Mouse (Mus musculus): Measurements from ENCODE around the gene Esrra.

Gene Esrra

GRCm38 (mm10) chr19:6919876-6920740 lies 1.5 kb downstream of the Esrra start:
- Histone ChIP-seq H3K4me1 (replicated peaks; ENCODE audit: low read depth, low read length) (peaks cover 55% of the 10 kb centered on the region), H3K27me3 (ENCODE audit: insufficient read depth, low read length) (peaks cover 25% of the 10 kb centered on the region), H3K36me3 (ENCODE audit: insufficient read depth, low read length) (peaks cover 32% of the 10 kb centered on the region), H3K9me3 (ENCODE audit: low read length) (no peaks in the 10 kb centered on the region), H3K4me3 (replicated peaks; ENCODE audit: low read length) (peak overlapping the region; percentile 84)
- TF ChIP-seq CTCF (conservative IDR thresholded peaks at IDR 0.05; ENCODE audit: low read length) (no peak), POU5F1 (IDR thresholded peaks at IDR 0.05; ENCODE audit: borderline replicate concordance, low read length) (no peak), NANOG (IDR thresholded peaks at IDR 0.05; ENCODE audit: borderline replicate concordance, low read length) (no peak)

- Histone ChIP-seq H3K9me3 (ENCODE audit: low read length) (no peaks in the 10 kb centered on the region), H3K36me3 (ENCODE audit: insufficient read depth, low read length) (peaks cover 32% of the 10 kb centered on the region), H3K4me1 (replicated peaks; ENCODE audit: low read depth, low read length) (peaks cover 52% of the 10 kb centered on the region), H3K27me3 (ENCODE audit: insufficient read depth, low read length) (peaks cover 19% of the 10 kb centered on the region), H3K4me3 (replicated peaks; ENCODE audit: low read length) (no peak overlapping the region)
- TF ChIP-seq CTCF (conservative IDR thresholded peaks at IDR 0.05; ENCODE audit: low read length) (no peak), NANOG (IDR thresholded peaks at IDR 0.05; ENCODE audit: borderline replicate concordance, low read length) (no peak), POU5F1 (IDR thresholded peaks at IDR 0.05; ENCODE audit: borderline replicate concordance, low read length) (no peak)
These were observed 2.2 kb downstream of the Esrra start for GRCm38 (mm10) chr19:6919431-6919830.

GRCm38 (mm10) chr19:6918321-6918720 lies 3.3 kb downstream of the Esrra start:
- Histone ChIP-seq H3K4me1 (replicated peaks; ENCODE audit: low read depth, low read length) (peaks cover 58% of the 10 kb centered on the region), H3K4me3 (replicated peaks; ENCODE audit: low read length) (no peak overlapping the region), H3K36me3 (ENCODE audit: insufficient read depth, low read length) (peaks cover 34% of the 10 kb centered on the region), H3K27me3 (ENCODE audit: insufficient read depth, low read length) (peaks cover 9% of the 10 kb centered on the region), H3K9me3 (ENCODE audit: low read length) (no peaks in the 10 kb centered on the region)
- no peak for TF ChIP-seq NANOG (IDR thresholded peaks at IDR 0.05; ENCODE audit: borderline replicate concordance, low read length)
- TF ChIP-seq POU5F1 (IDR thresholded peaks at IDR 0.05; ENCODE audit: borderline replicate concordance, low read length), result no peak
- TF ChIP-seq CTCF (conservative IDR thresholded peaks at IDR 0.05; ENCODE audit: low read length), result no peak

GRCm38 (mm10) chr19:6916496-6916895 lies 5.1 kb downstream of the Esrra start:
- Histone ChIP-seq H3K27me3 (ENCODE audit: insufficient read depth, low read length) (no peaks in the 10 kb centered on the region), H3K36me3 (ENCODE audit: insufficient read depth, low read length) (peaks cover 53% of the 10 kb centered on the region), H3K4me1 (replicated peaks; ENCODE audit: low read depth, low read length) (peaks cover 63% of the 10 kb centered on the region), H3K9me3 (ENCODE audit: low read length) (no peaks in the 10 kb centered on the region), H3K4me3 (replicated peaks; ENCODE audit: low read length) (no peak overlapping the region)
- no peak for TF ChIP-seq CTCF (conservative IDR thresholded peaks at IDR 0.05; ENCODE audit: low read length)
- TF ChIP-seq NANOG (IDR thresholded peaks at IDR 0.05; ENCODE audit: borderline replicate concordance, low read length), result no peak
- no peak for TF ChIP-seq POU5F1 (IDR thresholded peaks at IDR 0.05; ENCODE audit: borderline replicate concordance, low read length)

GRCm38 (mm10) chr19:6915276-6915675 lies 6.3 kb downstream of the Esrra start:
- H3K27me3 ChIP-seq (ENCODE audit: insufficient read depth, low read length), result no peaks in the 10 kb centered on the region
- no peaks in the 10 kb centered on the region for H3K9me3 ChIP-seq (ENCODE audit: low read length)

GRCm38 (mm10) chr19:6914540-6914939 lies 7.1 kb downstream of the Esrra start:
- H3K27me3 ChIP-seq (ENCODE audit: insufficient read depth, low read length), result no peaks in the 10 kb centered on the region
- peaks cover 54% of the 10 kb centered on the region for H3K4me1 ChIP-seq (replicated peaks; ENCODE audit: low read depth, low read length)
- no peaks in the 10 kb centered on the region for H3K9me3 ChIP-seq (ENCODE audit: low read length)
- TF ChIP-seq POU5F1 (IDR thresholded peaks at IDR 0.05; ENCODE audit: borderline replicate concordance, low read length), result no peak
- no peak for TF ChIP-seq NANOG (IDR thresholded peaks at IDR 0.05; ENCODE audit: borderline replicate concordance, low read length)
- TF ChIP-seq CTCF (conservative IDR thresholded peaks at IDR 0.05; ENCODE audit: low read length), result no peak
- H3K4me3 ChIP-seq (replicated peaks; ENCODE audit: low read length), result peak overlapping the region; percentile 65; the same call in 1 of the 2 replicates
- peaks cover 53% of the 10 kb centered on the region for H3K36me3 ChIP-seq (ENCODE audit: insufficient read depth, low read length)

More at GRCm38 (mm10) chr19:6915276-6915675, 6.3 kb downstream of the Esrra start:
- Histone ChIP-seq H3K4me3 (replicated peaks; ENCODE audit: low read length) (no peak overlapping the region), H3K36me3 (ENCODE audit: insufficient read depth, low read length) (peaks cover 59% of the 10 kb centered on the region), H3K4me1 (replicated peaks; ENCODE audit: low read depth, low read length) (peaks cover 62% of the 10 kb centered on the region)
- TF ChIP-seq NANOG (IDR thresholded peaks at IDR 0.05; ENCODE audit: borderline replicate concordance, low read length), result no peak
- TF ChIP-seq CTCF (conservative IDR thresholded peaks at IDR 0.05; ENCODE audit: low read length), result no peak
- no peak for TF ChIP-seq POU5F1 (IDR thresholded peaks at IDR 0.05; ENCODE audit: borderline replicate concordance, low read length)

GRCm38 (mm10) chr19:6913991-6914390 lies 7.6 kb downstream of the Esrra start:
- no peak for TF ChIP-seq POU5F1 (IDR thresholded peaks at IDR 0.05; ENCODE audit: borderline replicate concordance, low read length)
- TF ChIP-seq NANOG (IDR thresholded peaks at IDR 0.05; ENCODE audit: borderline replicate concordance, low read length), result no peak
- no peak for TF ChIP-seq CTCF (conservative IDR thresholded peaks at IDR 0.05; ENCODE audit: low read length)
- peaks cover 52% of the 10 kb centered on the region for H3K4me1 ChIP-seq (replicated peaks; ENCODE audit: low read depth, low read length)
- H3K36me3 ChIP-seq (ENCODE audit: insufficient read depth, low read length), result peaks cover 47% of the 10 kb centered on the region
- no peaks in the 10 kb centered on the region for H3K27me3 ChIP-seq (ENCODE audit: insufficient read depth, low read length)
- peak overlapping the region; percentile 65 for H3K4me3 ChIP-seq (replicated peaks; ENCODE audit: low read length)
- H3K9me3 ChIP-seq (ENCODE audit: low read length), result no peaks in the 10 kb centered on the region

GRCm38 (mm10) chr19:6913036-6913435 lies 8.6 kb downstream of the Esrra start:
- peaks cover 41% of the 10 kb centered on the region for H3K36me3 ChIP-seq (ENCODE audit: insufficient read depth, low read length)
- peaks cover 62% of the 10 kb centered on the region for H3K4me1 ChIP-seq (replicated peaks; ENCODE audit: low read depth, low read length)
- no peak for TF ChIP-seq POU5F1 (IDR thresholded peaks at IDR 0.05; ENCODE audit: borderline replicate concordance, low read length)
- no peak for TF ChIP-seq CTCF (conservative IDR thresholded peaks at IDR 0.05; ENCODE audit: low read length)
- no peak for TF ChIP-seq NANOG (IDR thresholded peaks at IDR 0.05; ENCODE audit: borderline replicate concordance, low read length)
- H3K27me3 ChIP-seq (ENCODE audit: insufficient read depth, low read length), result no peaks in the 10 kb centered on the region
- H3K9me3 ChIP-seq (ENCODE audit: low read length), result no peaks in the 10 kb centered on the region
- H3K4me3 ChIP-seq (replicated peaks; ENCODE audit: low read length), result no peak overlapping the region
